Mouse (Mus musculus) liver, embryonic 14 days (tissue): ENCODE results near the gene Insm1. TPM values are rescaled to one million over a fixed set of nuclear protein-coding genes. Genes with fewer than 3 reads are reported as not detected.

Experiments used
- polyA plus RNA-seq: library from polyadenylated mRNA; depleted of rRNA; stranded (reverse); fragments of >200 nt; gene quantifications from 2 replicates; pipeline ENCODE4 v1.2.3, GENCODE M21; 2012; rRNA removed

Gene Insm1
- 0.01 and 0.02 TPM in 2 replicates for polyA plus RNA-seq

GRCm38 (mm10) chr2:146221076-146221928, at the start of gene Insm1:
TSS of gene Insm1 (plus strand) at chr2:146221921.

